Comparison of ENCODE assay signal across 9 mouse cellular contexts in the genomic region with DNA sequence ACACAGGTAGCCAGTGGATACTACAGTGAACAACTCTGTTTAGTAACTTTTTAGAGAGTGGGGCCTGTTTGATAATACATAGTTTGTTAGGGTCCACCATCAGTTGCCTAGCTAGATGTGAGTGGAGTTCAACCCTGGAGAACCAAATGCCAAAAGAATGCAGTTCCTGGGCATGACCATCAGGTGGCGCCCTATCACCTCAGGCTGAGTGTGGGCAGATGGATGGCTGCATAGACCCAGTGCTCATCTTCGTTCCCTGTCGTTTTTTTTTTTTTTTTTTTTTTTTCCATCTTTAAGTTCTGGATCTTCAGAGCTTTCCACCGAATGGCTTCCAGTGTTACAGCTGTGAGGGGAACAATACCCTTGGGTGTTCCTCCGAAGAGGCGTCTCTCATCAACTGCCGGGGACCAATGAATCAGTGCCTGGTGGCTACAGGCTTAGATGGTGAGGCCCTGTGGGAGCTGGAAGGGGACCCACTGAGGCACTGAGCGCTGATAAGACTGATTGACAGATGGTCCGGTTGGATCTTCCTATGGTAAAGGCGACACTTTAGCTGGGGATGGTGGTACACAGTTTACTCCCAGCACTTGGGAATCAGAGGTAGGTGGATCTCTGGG. TPM values are rescaled to one million over a fixed set of nuclear protein-coding genes. Genes with fewer than 3 reads are reported as not detected.
A peak's percentile ranks its signal among the peaks of the same experiment; 100 is the strongest.
DNase-seq lines count a peak whose midpoint lies in the region; ATAC-seq lines count a peak whose summit lies in the region.
"Had no signal": no experiment of that assay in that cellular context is flagged by ENCODE, and none has a peak within 500 bp of the region (broad histone marks: within the 10 kb centered on the region; RNA-seq: fewer than 3 reads in every experiment).

No protein-coding gene starts in this region.

- intact Hi-C loops in heart, postnatal 36 days (cut with DNase I): loop anchor here (1.0 to 5.0 kb wide), 4 partner anchors 33 to 189 kb away; a partner anchor contains a TSS

- DNase-seq in ZHBTc4 (ENCODE audit: low read depth, low spot score): peak; percentile 86
- DNase-seq in embryo, embryonic 10.5 days (ENCODE audit: low spot score): peak; percentile 78
- DNase-seq in heart, postnatal 36 days: peak; percentile 67 to 68
- DNase-seq in layer of hippocampus, adult 8-10 months (ENCODE audit: low spot score in 2 of 2): peak; percentile 59 to 72
- DNase-seq in lung, postnatal 25 days (ENCODE audit: low spot score): peak; percentile 64
- DNase-seq in retina, postnatal 1 day: peak; percentile 79
- DNase-seq in urinary bladder, adult 18-20 months (ENCODE audit: low spot score in 2 of 2): no peak

- peak; percentile 72 for ATAC-seq in CD4-positive, CD25-positive, alpha-beta regulatory T cell, adult 4 months

RNA-seq across cellular contexts. Expression of a gene that starts 7.8 kb away (rescaled TPM):
- not detected for polyA plus RNA-seq in CD4-positive, CD25-positive, alpha-beta regulatory T cell, adult 4 months (2017; shearing (Covaris generic))
- 10 to 100 TPM; 13.1 to 13.6 TPM for total RNA-seq in heart, postnatal 36 days (2021)
- 100 to 1,000 TPM; 123 to 166 (median 143) TPM for total RNA-seq in layer of hippocampus, adult 8-10 months (2022)

RNA-seq across cellular contexts. Expression of a gene that starts 11.7 kb away (rescaled TPM):
- polyA plus RNA-seq in CD4-positive, CD25-positive, alpha-beta regulatory T cell, adult 4 months (2017; shearing (Covaris generic)): 1 to 10 TPM in 1 of 2 experiments, under 1 TPM in 1; 0.66 to 5.8 TPM
- 1 to 10 TPM; 1.9 to 3.3 TPM for total RNA-seq in heart, postnatal 36 days (2021)
- total RNA-seq in layer of hippocampus, adult 8-10 months (2022): 1 to 10 TPM in 3 of 4 experiments, under 1 TPM in 1; 0.87 to 8.3 (median 2.7) TPM

RNA-seq across cellular contexts. Expression of a gene that starts 21.9 kb away (rescaled TPM):
- under 1 TPM; 0.35 to 0.56 TPM for polyA plus RNA-seq in CD4-positive, CD25-positive, alpha-beta regulatory T cell, adult 4 months (2017; shearing (Covaris generic))
- total RNA-seq in heart, postnatal 36 days (2021): not detected
- total RNA-seq in layer of hippocampus, adult 8-10 months (2022): not detected

RNA-seq across cellular contexts. Expression of a gene that starts 32.8 kb away (rescaled TPM):
- polyA plus RNA-seq in CD4-positive, CD25-positive, alpha-beta regulatory T cell, adult 4 months (2017; shearing (Covaris generic)): under 1 TPM in 1 of 2 experiments, not detected in 1; 0.56 TPM
- total RNA-seq in heart, postnatal 36 days (2021): 10 to 100 TPM; 11.5 to 13.8 TPM
- total RNA-seq in layer of hippocampus, adult 8-10 months (2022): 10 to 100 TPM; 29.7 to 38.9 (median 34.5) TPM

RNA-seq across cellular contexts. Expression of a gene that starts 38.2 kb away (rescaled TPM):
- not detected for polyA plus RNA-seq in CD4-positive, CD25-positive, alpha-beta regulatory T cell, adult 4 months (2017; shearing (Covaris generic))
- not detected for total RNA-seq in heart, postnatal 36 days (2021)
- total RNA-seq in layer of hippocampus, adult 8-10 months (2022): not detected
- polyA plus RNA-seq: frontal cortex, adult 2 months had no signal

Comparison
In these comparisons a context has a peak if more than half of its experiments do, and no peak if none do; other contexts are left out.
1. DNase-seq: peak in ZHBTc4 (single experiment), embryo, embryonic 10.5 days (single experiment), heart, postnatal 36 days (2 of 2), layer of hippocampus, adult 8-10 months (2 of 2), lung, postnatal 25 days (single experiment) and retina, postnatal 1 day (single experiment); none in urinary bladder, adult 18-20 months (0 of 2).
2. RNA of a gene that starts 7.8 kb away (total RNA-seq): 123 to 166 TPM in layer of hippocampus, adult 8-10 months; 13.1 to 13.6 TPM in heart, postnatal 36 days; every median in the first group is over 4 times any median in the second.